Comparison of ENCODE assay signal across 11 mouse cellular contexts in genomic region chr9:70260324-70260841, GRCm38 (mm10). TPM values are rescaled to one million over a fixed set of nuclear protein-coding genes. Genes with fewer than 3 reads are reported as not detected.
DNase-seq lines count a peak whose midpoint lies in the region; ATAC-seq lines count a peak whose summit lies in the region.
"Had no signal": no experiment of that assay in that cellular context is flagged by ENCODE, and none has a peak within 500 bp of the region (broad histone marks: within the 10 kb centered on the region; RNA-seq: fewer than 3 reads in every experiment).

No protein-coding gene starts in this region.

- peak; percentile 44 to 60 for DNase-seq in spleen, postnatal 36 days (ENCODE audit: low spot score in 2 of 2)
- no peak for DNase-seq in spleen, adult 12 weeks (ENCODE audit: low spot score)
- DNase-seq in kidney, postnatal 25 days: peak; percentile 67 to 79
- no peak for DNase-seq in gastrocnemius, postnatal 4 days (ENCODE audit: low spot score in 2 of 2)
- no peak for DNase-seq in spleen, postnatal 4 days (ENCODE audit: low spot score in 2 of 2)
- DNase-seq: adrenal gland, postnatal 14 days; midbrain, embryonic 14.5 days had no signal

- no peaks in the 10 kb centered on the region for H3K9me3 ChIP-seq in embryonic facial prominence, embryonic 15.5 days (replicated peaks)
- no peaks in the 10 kb centered on the region for H3K9me3 ChIP-seq in stomach, embryonic 15.5 days
- H3K9me3 ChIP-seq: hindbrain, embryonic 15.5 days had no signal

- H3K4me2 ChIP-seq in embryonic facial prominence, embryonic 15.5 days (replicated peaks): no peak overlapping the region
- H3K4me2 ChIP-seq in stomach, embryonic 15.5 days: no peak overlapping the region; the same call in 1 of the 2 replicates
- H3K4me2 ChIP-seq: hindbrain, embryonic 15.5 days had no signal

- peak overlapping the region; percentile 18; the same call in 1 of the 2 replicates for H3K27ac ChIP-seq in embryonic facial prominence, embryonic 15.5 days (replicated peaks)
- peak overlapping the region; percentile 67 for H3K27ac ChIP-seq in stomach, embryonic 15.5 days
- H3K27ac ChIP-seq: hindbrain, embryonic 15.5 days had no signal

- H3K4me3 ChIP-seq in embryonic facial prominence, embryonic 15.5 days (replicated peaks): no peak overlapping the region
- no peak overlapping the region for H3K4me3 ChIP-seq in stomach, embryonic 15.5 days (replicated peaks)
- H3K4me3 ChIP-seq: hindbrain, embryonic 15.5 days had no signal

- ATAC-seq in embryonic facial prominence, embryonic 15.5 days (ENCODE audit: insufficient number of reproducible peaks, low FRiP score, low TSS enrichment, low read depth): no peak
- ATAC-seq in stomach, embryonic 15.5 days (ENCODE audit: insufficient read depth, low FRiP score, low read depth): peak; percentile 65; the same call in 1 of the 2 replicates
- ATAC-seq in erythroblast, adult 5-6 weeks (replicated peaks; ENCODE audit: low FRiP score, poor library complexity, severe bottlenecking): no peak

- no peaks in the 10 kb centered on the region for H3K27me3 ChIP-seq in embryonic facial prominence, embryonic 15.5 days
- H3K27me3 ChIP-seq in stomach, embryonic 15.5 days (replicated peaks): no peaks in the 10 kb centered on the region
- H3K27me3 ChIP-seq: hindbrain, embryonic 15.5 days had no signal

- 40% methylated on average over 9 of the region's 9 CpGs for WGBS in embryonic facial prominence, embryonic 15.5 days
- WGBS in stomach, embryonic 15.5 days: 54% methylated on average over 9 of the region's 9 CpGs

- no peaks in the 10 kb centered on the region for H3K36me3 ChIP-seq in embryonic facial prominence, embryonic 15.5 days
- no peaks in the 10 kb centered on the region for H3K36me3 ChIP-seq in stomach, embryonic 15.5 days
- H3K36me3 ChIP-seq: hindbrain, embryonic 15.5 days had no signal

- H3K9ac ChIP-seq in embryonic facial prominence, embryonic 15.5 days: no peak overlapping the region
- H3K9ac ChIP-seq in stomach, embryonic 15.5 days: no peak overlapping the region
- H3K9ac ChIP-seq: hindbrain, embryonic 15.5 days had no signal

- H3K4me1 ChIP-seq in embryonic facial prominence, embryonic 15.5 days: peaks cover 44% of the 10 kb centered on the region
- peaks cover 32% of the 10 kb centered on the region for H3K4me1 ChIP-seq in stomach, embryonic 15.5 days

RNA-seq across cellular contexts. Expression of gene Myo1e, which starts 53.2 kb away (rescaled TPM):
- polyA plus RNA-seq in embryonic facial prominence, embryonic 15.5 days (2015; fragmentation: Nextera tagmentation; extraction: Ambion mirVana): 25.7 and 26.4 TPM in 2 replicates
- polyA plus RNA-seq in stomach, embryonic 15.5 days (2015; fragmentation: Nextera tagmentation; extraction: Ambion mirVana): 24.2 and 28.2 TPM in 2 replicates
- total RNA-seq in erythroblast, adult 5-6 weeks (2015; ENCODE audit: low replicate concordance): not detected in 2 replicates
- not detected in 2 replicates for total RNA-seq in erythroblast, adult 5-6 weeks (2017; ENCODE audit: low replicate concordance)
- total RNA-seq in gastrocnemius, postnatal 4 days (2021): 10 to 100 TPM; 27.9 to 34.7 TPM

Comparison
In these comparisons a context has a peak if more than half of its experiments do, and no peak if none do; other contexts are left out.
1. DNase-seq: peak in spleen, postnatal 36 days (2 of 2) and kidney, postnatal 25 days (2 of 2); none in spleen, adult 12 weeks (single experiment), gastrocnemius, postnatal 4 days (0 of 2) and spleen, postnatal 4 days (0 of 2).
2. RNA of gene Myo1e, which starts 53.2 kb away (total RNA-seq): 27.9 to 34.7 TPM in gastrocnemius, postnatal 4 days; not detected in erythroblast, adult 5-6 weeks; every median in the first group is over 10 times any median in the second.